Mouse (Mus musculus) urinary bladder, postnatal 10 days (tissue): ENCODE measurements around the gene Akip1.

Source experiments
- DNase-seq: peaks from one replicate; pipeline ENCODE4 v3.0.0; 2022; ENCODE audit warnings: low spot score

The Akip1 gene

GRCm38 (mm10) chr7:109703190-109704015 is at the start of gene Akip1, which contains the start of gene St5:
Gene Akip1, plus strand, starts transcription at chr7:109703690.
Gene St5, minus strand, starts transcription at chr7:109703605.
- peak; percentile 91 for DNase-seq

- DNase-seq = no peak
Observed at GRCm38 (mm10) chr7:109654871-109655270, 48.6 kb upstream of the Akip1 start.

GRCm38 (mm10) chr7:109657884-109658283 is 45.6 kb upstream of the Akip1 start:
- no peak for DNase-seq

GRCm38 (mm10) chr7:109659278-109659677 is 44.2 kb upstream of the Akip1 start:
- DNase-seq = no peak

GRCm38 (mm10) chr7:109662626-109663025 is 40.9 kb upstream of the Akip1 start:
- DNase-seq = no peak

- no peak for DNase-seq
Observed at GRCm38 (mm10) chr7:109666664-109667063, 36.8 kb upstream of the Akip1 start.

- no peak for DNase-seq
Observed at GRCm38 (mm10) chr7:109669426-109670170, 33.9 kb upstream of the Akip1 start.

GRCm38 (mm10) chr7:109671581-109672471 is 31.7 kb upstream of the Akip1 start:
- no peak for DNase-seq

- no peak for DNase-seq
Observed at GRCm38 (mm10) chr7:109674944-109675628, 28.4 kb upstream of the Akip1 start.

GRCm38 (mm10) chr7:109680284-109680683 is 23.2 kb upstream of the Akip1 start:
- no peak for DNase-seq

- no peak for DNase-seq
Observed at GRCm38 (mm10) chr7:109680879-109681278, 22.6 kb upstream of the Akip1 start.

GRCm38 (mm10) chr7:109686585-109687128 is 16.8 kb upstream of the Akip1 start:
- DNase-seq = no peak

GRCm38 (mm10) chr7:109690101-109690500 is 13.4 kb upstream of the Akip1 start:
- DNase-seq = no peak

GRCm38 (mm10) chr7:109690961-109691360 is 12.5 kb upstream of the Akip1 start:
- DNase-seq = no peak

- DNase-seq = no peak
Observed at GRCm38 (mm10) chr7:109694576-109695338, 8.7 kb upstream of the Akip1 start.

- no peak for DNase-seq
Observed at GRCm38 (mm10) chr7:109695339-109695726, 8.2 kb upstream of the Akip1 start.

- DNase-seq = no peak
Observed at GRCm38 (mm10) chr7:109700213-109700612, 3.3 kb upstream of the Akip1 start.

- DNase-seq = no peak
Observed at GRCm38 (mm10) chr7:109702721-109703120, 769 bp upstream of the Akip1 start.

GRCm38 (mm10) chr7:109704016-109704377 is 507 bp downstream of the Akip1 start:
- DNase-seq = no peak

GRCm38 (mm10) chr7:109704461-109704860 is 971 bp downstream of the Akip1 start:
- no peak for DNase-seq
